ENCODE assay signal across 1 mouse cellular context in the genomic region with DNA sequence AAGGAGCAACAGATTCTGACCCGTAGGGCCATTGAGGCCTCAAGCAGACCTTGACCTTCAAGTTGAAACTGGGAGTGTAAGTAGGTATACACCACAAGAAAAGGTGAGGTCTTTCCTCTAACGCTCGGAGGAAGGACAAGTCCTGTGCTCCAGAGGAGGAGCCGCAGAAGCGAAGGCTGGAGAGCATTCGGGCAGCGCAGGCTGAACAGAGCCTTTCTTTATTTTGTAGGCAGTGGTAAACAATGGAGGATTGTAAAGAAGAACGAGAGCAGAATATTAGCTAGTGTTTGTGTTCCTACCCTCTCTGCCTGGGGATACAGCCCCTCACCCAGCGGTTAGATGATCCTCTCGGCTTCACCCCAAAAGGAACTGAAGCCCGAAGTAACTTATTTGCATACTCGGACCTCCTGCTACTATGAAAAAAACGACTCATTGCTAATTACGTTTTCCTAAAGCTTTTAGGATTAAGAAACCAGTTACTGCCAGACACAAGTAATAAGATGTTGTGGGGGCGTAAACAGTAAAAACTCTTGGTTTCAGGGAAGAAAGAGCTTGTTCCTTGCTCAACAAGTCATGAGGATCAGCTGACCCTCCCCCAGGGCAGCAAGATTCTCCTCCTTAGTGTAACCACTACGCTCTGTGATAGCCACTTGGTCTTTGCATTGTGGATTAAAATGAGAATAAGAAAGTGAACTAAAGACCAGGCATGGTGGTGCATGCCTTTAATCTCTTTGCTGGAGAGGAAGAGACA.
TF ChIP-seq lines count a peak whose summit lies in the region.

No protein-coding gene starts in this region.

TF ChIP-seq in CH12.LX, 34 proteins besides CTCF, POLR2A, EP300 and RAD21 (continued from another document):
- TF ChIP-seq POLR2AphosphoS2 (IDR thresholded peaks at IDR 0.05; ENCODE audit: low read depth, low read length), result peak; percentile 40; the same call in 1 of the 2 replicates
- no peak; the same call in 1 of the 2 replicates for TF ChIP-seq HCFC1 (IDR thresholded peaks at IDR 0.05; ENCODE audit: low read depth, low read length)
- peak; percentile 88 for TF ChIP-seq ZNF384 (IDR thresholded peaks at IDR 0.05; ENCODE audit: low read depth, low read length)
- TF ChIP-seq SIN3A (IDR thresholded peaks at IDR 0.05; ENCODE audit: low read length), result peak; percentile 67; the same call in 1 of the 2 replicates
- TF ChIP-seq NELFE (IDR thresholded peaks at IDR 0.05; ENCODE audit: low read depth, low read length), result peak; percentile 80
- TF ChIP-seq JUN (IDR thresholded peaks at IDR 0.05; ENCODE audit: insufficient read depth, low read depth, low read length), result no peak
- peak; percentile 66; the same call in 1 of the 2 replicates for TF ChIP-seq IRF4 (IDR thresholded peaks at IDR 0.05; ENCODE audit: low read depth, low read length)
- peak; percentile 65 for TF ChIP-seq TCF12 (IDR thresholded peaks at IDR 0.05; ENCODE audit: low read depth, low read length)
- TF ChIP-seq ZMIZ1 (IDR thresholded peaks at IDR 0.05; ENCODE audit: low read depth, low read length), result peak; percentile 78
- 0 out of 2 replicates have a peak, but pooled peaks have one; percentile 31 for TF ChIP-seq KAT2A (IDR thresholded peaks at IDR 0.05; ENCODE audit: insufficient replicate concordance, low read length)
- no peak for TF ChIP-seq SMC3 (IDR thresholded peaks at IDR 0.05; ENCODE audit: low read depth, low read length)
- peak; percentile 41; the same call in 1 of the 2 replicates for TF ChIP-seq MYC (IDR thresholded peaks at IDR 0.05; ENCODE audit: low read depth, low read length)
- TF ChIP-seq MAX (IDR thresholded peaks at IDR 0.05; ENCODE audit: low read length), result no peak
- TF ChIP-seq JUND (conservative IDR thresholded peaks at IDR 0.05; ENCODE audit: low read depth, low read length), result 0 out of 2 replicates have a peak, but pooled peaks have one; percentile 32
- peak; percentile 92 for TF ChIP-seq CHD1 (IDR thresholded peaks at IDR 0.05; ENCODE audit: low read depth, low read length)
- no peak; the same call in 1 of the 2 replicates for TF ChIP-seq BHLHE40 (IDR thresholded peaks at IDR 0.05; ENCODE audit: low read depth, low read length)
- TF ChIP-seq ZKSCAN1 (IDR thresholded peaks at IDR 0.05; ENCODE audit: borderline replicate concordance, low read depth, low read length), result no peak
- no peak for TF ChIP-seq ZC3H11A (IDR thresholded peaks at IDR 0.05; ENCODE audit: low read depth, low read length)
- no peak for TF ChIP-seq RCOR1 (conservative IDR thresholded peaks at IDR 0.05; ENCODE audit: low read depth, low read length)
- TF ChIP-seq USF1 (IDR thresholded peaks at IDR 0.05; ENCODE audit: low read depth, low read length), result no peak
